Mouse (Mus musculus): ENCODE data around the gene Ttc7b. TPM values are rescaled to one million over a fixed set of nuclear protein-coding genes. Genes with fewer than 3 reads are reported as not detected.

The Ttc7b gene
- polyA plus RNA-seq, 1 experiment = 7.1 TPM

GRCm38 (mm10) chr12:100341614-100342013, 179.0 kb downstream of the Ttc7b start:
- H3K27ac ChIP-seq (ENCODE audit: control insufficient read depth, insufficient read depth, low read depth, low read length) = no peak overlapping the region
- no peaks in the 10 kb centered on the region for H3K36me3 ChIP-seq (ENCODE audit: control insufficient read depth, insufficient read depth, low read length)
- TF ChIP-seq POLR2A (IDR thresholded peaks at IDR 0.05; ENCODE audit: control insufficient read depth, low read depth, low read length) = no peak
- no peak for TF ChIP-seq CTCF (IDR thresholded peaks at IDR 0.05; ENCODE audit: control insufficient read depth, insufficient read depth, insufficient replicate concordance, low read depth, low read length)
- no peak overlapping the region for H3K4me3 ChIP-seq (ENCODE audit: control insufficient read depth, low read depth, low read length)
- H3K27me3 ChIP-seq (ENCODE audit: control insufficient read depth, insufficient read depth, low read length) = no peaks in the 10 kb centered on the region
- H3K4me1 ChIP-seq (ENCODE audit: control insufficient read depth, insufficient read depth, low read length) = no peaks in the 10 kb centered on the region

- Histone ChIP-seq H3K36me3 (ENCODE audit: control insufficient read depth, insufficient read depth, low read length) (no peaks in the 10 kb centered on the region), H3K4me3 (ENCODE audit: control insufficient read depth, low read depth, low read length) (no peak overlapping the region), H3K27me3 (ENCODE audit: control insufficient read depth, insufficient read depth, low read length) (no peaks in the 10 kb centered on the region), H3K4me1 (ENCODE audit: control insufficient read depth, insufficient read depth, low read length) (no peaks in the 10 kb centered on the region), H3K27ac (ENCODE audit: control insufficient read depth, insufficient read depth, low read depth, low read length) (no peak overlapping the region)
- TF ChIP-seq CTCF (IDR thresholded peaks at IDR 0.05; ENCODE audit: control insufficient read depth, insufficient read depth, insufficient replicate concordance, low read depth, low read length) = no peak
- TF ChIP-seq POLR2A (IDR thresholded peaks at IDR 0.05; ENCODE audit: control insufficient read depth, low read depth, low read length) = no peak
Observed at GRCm38 (mm10) chr12:100340901-100341460, 179.6 kb downstream of the Ttc7b start.

- H3K36me3 ChIP-seq (ENCODE audit: control insufficient read depth, insufficient read depth, low read length) = no peaks in the 10 kb centered on the region
- no peak overlapping the region for H3K4me3 ChIP-seq (ENCODE audit: control insufficient read depth, low read depth, low read length)
- TF ChIP-seq POLR2A (IDR thresholded peaks at IDR 0.05; ENCODE audit: control insufficient read depth, low read depth, low read length) (no peak), CTCF (IDR thresholded peaks at IDR 0.05; ENCODE audit: control insufficient read depth, insufficient read depth, insufficient replicate concordance, low read depth, low read length) (no peak)
- H3K27ac ChIP-seq (ENCODE audit: control insufficient read depth, insufficient read depth, low read depth, low read length) = no peak overlapping the region
- no peaks in the 10 kb centered on the region for H3K27me3 ChIP-seq (ENCODE audit: control insufficient read depth, insufficient read depth, low read length)
- H3K4me1 ChIP-seq (ENCODE audit: control insufficient read depth, insufficient read depth, low read length) = no peaks in the 10 kb centered on the region
Observed at GRCm38 (mm10) chr12:100338055-100338454, 182.6 kb downstream of the Ttc7b start.

GRCm38 (mm10) chr12:100337351-100338018, 183.1 kb downstream of the Ttc7b start:
- no peak overlapping the region for H3K27ac ChIP-seq (ENCODE audit: control insufficient read depth, insufficient read depth, low read depth, low read length)
- H3K4me1 ChIP-seq (ENCODE audit: control insufficient read depth, insufficient read depth, low read length) = no peaks in the 10 kb centered on the region
- H3K27me3 ChIP-seq (ENCODE audit: control insufficient read depth, insufficient read depth, low read length) = no peaks in the 10 kb centered on the region
- H3K4me3 ChIP-seq (ENCODE audit: control insufficient read depth, low read depth, low read length) = no peak overlapping the region
- TF ChIP-seq CTCF (IDR thresholded peaks at IDR 0.05; ENCODE audit: control insufficient read depth, insufficient read depth, insufficient replicate concordance, low read depth, low read length) (no peak), POLR2A (IDR thresholded peaks at IDR 0.05; ENCODE audit: control insufficient read depth, low read depth, low read length) (no peak)
- no peaks in the 10 kb centered on the region for H3K36me3 ChIP-seq (ENCODE audit: control insufficient read depth, insufficient read depth, low read length)

- Histone ChIP-seq H3K36me3 (ENCODE audit: control insufficient read depth, insufficient read depth, low read length) (no peaks in the 10 kb centered on the region), H3K27me3 (ENCODE audit: control insufficient read depth, insufficient read depth, low read length) (no peaks in the 10 kb centered on the region), H3K27ac (ENCODE audit: control insufficient read depth, insufficient read depth, low read depth, low read length) (no peak overlapping the region), H3K4me1 (ENCODE audit: control insufficient read depth, insufficient read depth, low read length) (no peaks in the 10 kb centered on the region), H3K4me3 (ENCODE audit: control insufficient read depth, low read depth, low read length) (no peak overlapping the region)
- TF ChIP-seq CTCF (IDR thresholded peaks at IDR 0.05; ENCODE audit: control insufficient read depth, insufficient read depth, insufficient replicate concordance, low read depth, low read length) (no peak), POLR2A (IDR thresholded peaks at IDR 0.05; ENCODE audit: control insufficient read depth, low read depth, low read length) (no peak)
Observed at GRCm38 (mm10) chr12:100336241-100336640, 184.4 kb downstream of the Ttc7b start.

- Histone ChIP-seq H3K27me3 (ENCODE audit: control insufficient read depth, insufficient read depth, low read length) (no peaks in the 10 kb centered on the region), H3K36me3 (ENCODE audit: control insufficient read depth, insufficient read depth, low read length) (no peaks in the 10 kb centered on the region), H3K4me3 (ENCODE audit: control insufficient read depth, low read depth, low read length) (no peak overlapping the region), H3K27ac (ENCODE audit: control insufficient read depth, insufficient read depth, low read depth, low read length) (no peak overlapping the region), H3K4me1 (ENCODE audit: control insufficient read depth, insufficient read depth, low read length) (no peaks in the 10 kb centered on the region)
- TF ChIP-seq POLR2A (IDR thresholded peaks at IDR 0.05; ENCODE audit: control insufficient read depth, low read depth, low read length) (no peak), CTCF (IDR thresholded peaks at IDR 0.05; ENCODE audit: control insufficient read depth, insufficient read depth, insufficient replicate concordance, low read depth, low read length) (no peak)
Observed at GRCm38 (mm10) chr12:100331806-100332205, 188.8 kb downstream of the Ttc7b start.

GRCm38 (mm10) chr12:100330234-100330633, 190.4 kb downstream of the Ttc7b start:
- H3K4me1 ChIP-seq (ENCODE audit: control insufficient read depth, insufficient read depth, low read length) = no peaks in the 10 kb centered on the region
- TF ChIP-seq CTCF (IDR thresholded peaks at IDR 0.05; ENCODE audit: control insufficient read depth, insufficient read depth, insufficient replicate concordance, low read depth, low read length) (no peak), POLR2A (IDR thresholded peaks at IDR 0.05; ENCODE audit: control insufficient read depth, low read depth, low read length) (no peak)
- no peaks in the 10 kb centered on the region for H3K27me3 ChIP-seq (ENCODE audit: control insufficient read depth, insufficient read depth, low read length)
- H3K4me3 ChIP-seq (ENCODE audit: control insufficient read depth, low read depth, low read length) = no peak overlapping the region
- no peaks in the 10 kb centered on the region for H3K36me3 ChIP-seq (ENCODE audit: control insufficient read depth, insufficient read depth, low read length)
- no peak overlapping the region for H3K27ac ChIP-seq (ENCODE audit: control insufficient read depth, insufficient read depth, low read depth, low read length)
